Mouse (Mus musculus) gastrocnemius, adult 8-10 months (tissue): Measurements from ENCODE around the gene Ptpn3. TPM values are rescaled to one million over a fixed set of nuclear protein-coding genes. Genes with fewer than 3 reads are reported as not detected.

Source experiments
- DNase-seq, 2 experiments: peaks; one replicate each; pipeline ENCODE4 v3.0.0; 2022; ENCODE audit warnings: low spot score in 2 of 2
- total RNA-seq, 4 experiments: library from RNA; stranded (reverse); gene quantifications; 2 replicates each; pipeline ENCODE4 v1.2.4; 2022

Gene Ptpn3
- total RNA-seq, 4 experiments from 2014 or later = 30.8 to 43.4 (median 37.4) TPM

- DNase-seq = no peak
Measured at GRCm38 (mm10) chr4:57266389-57266788, 35.2 kb downstream of the Ptpn3 start.

- no peak for DNase-seq
Measured at GRCm38 (mm10) chr4:57263695-57264094, 37.9 kb downstream of the Ptpn3 start.

DNA sequence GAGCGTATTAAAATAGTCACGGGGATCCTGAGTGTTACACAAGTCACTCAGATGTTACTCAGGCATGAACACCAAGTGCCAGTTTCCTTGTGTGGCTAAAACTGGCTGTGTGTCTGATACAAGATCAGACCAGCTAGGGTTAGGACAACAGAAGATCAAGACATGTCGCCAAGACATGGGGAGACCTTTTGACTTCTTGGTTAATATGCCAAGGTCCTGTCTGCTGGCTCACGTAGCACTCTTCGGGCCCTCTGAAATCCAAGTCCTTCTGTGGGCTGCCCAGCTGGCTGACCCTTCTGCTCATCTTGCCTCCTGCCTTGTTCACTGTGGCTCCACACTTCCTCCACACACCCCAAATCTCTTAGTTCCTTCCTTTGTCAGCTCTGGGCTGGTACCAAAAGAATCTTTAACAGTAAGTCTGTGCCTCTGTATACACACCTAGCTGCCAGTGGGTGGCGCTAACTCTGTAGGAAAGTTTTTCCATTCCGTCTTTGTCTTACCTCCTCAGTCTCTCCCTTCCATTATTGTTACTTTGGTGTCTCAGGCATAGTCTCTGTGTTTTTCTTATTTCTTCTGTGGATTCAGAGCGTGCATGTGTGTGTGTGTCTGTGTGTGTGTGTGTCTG is 38.5 kb downstream of the Ptpn3 start:
- DNase-seq = peak in 1 of 2 experiments; percentile 67

DNA sequence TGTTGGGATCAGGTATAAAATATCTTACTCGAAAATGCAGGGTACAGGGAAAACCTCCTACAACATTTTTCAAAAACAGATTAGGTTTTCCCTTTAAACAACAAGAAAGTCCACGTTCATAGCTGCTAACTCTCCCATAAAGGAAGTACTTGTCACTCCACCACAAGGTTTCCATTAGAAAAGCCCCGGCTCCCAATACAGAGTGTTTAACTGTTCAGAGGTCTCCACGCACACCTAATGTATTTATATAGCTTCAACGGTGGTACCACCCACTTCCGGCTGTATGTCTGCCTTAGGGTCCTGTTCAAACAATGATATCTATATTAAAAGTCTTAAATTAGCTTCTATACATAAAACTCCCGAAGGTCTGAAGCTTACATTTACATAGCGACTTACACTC is 39.2 kb downstream of the Ptpn3 start:
- DNase-seq = no peak

GRCm38 (mm10) chr4:57261813-57262212 is 39.8 kb downstream of the Ptpn3 start:
- DNase-seq = no peak

DNA sequence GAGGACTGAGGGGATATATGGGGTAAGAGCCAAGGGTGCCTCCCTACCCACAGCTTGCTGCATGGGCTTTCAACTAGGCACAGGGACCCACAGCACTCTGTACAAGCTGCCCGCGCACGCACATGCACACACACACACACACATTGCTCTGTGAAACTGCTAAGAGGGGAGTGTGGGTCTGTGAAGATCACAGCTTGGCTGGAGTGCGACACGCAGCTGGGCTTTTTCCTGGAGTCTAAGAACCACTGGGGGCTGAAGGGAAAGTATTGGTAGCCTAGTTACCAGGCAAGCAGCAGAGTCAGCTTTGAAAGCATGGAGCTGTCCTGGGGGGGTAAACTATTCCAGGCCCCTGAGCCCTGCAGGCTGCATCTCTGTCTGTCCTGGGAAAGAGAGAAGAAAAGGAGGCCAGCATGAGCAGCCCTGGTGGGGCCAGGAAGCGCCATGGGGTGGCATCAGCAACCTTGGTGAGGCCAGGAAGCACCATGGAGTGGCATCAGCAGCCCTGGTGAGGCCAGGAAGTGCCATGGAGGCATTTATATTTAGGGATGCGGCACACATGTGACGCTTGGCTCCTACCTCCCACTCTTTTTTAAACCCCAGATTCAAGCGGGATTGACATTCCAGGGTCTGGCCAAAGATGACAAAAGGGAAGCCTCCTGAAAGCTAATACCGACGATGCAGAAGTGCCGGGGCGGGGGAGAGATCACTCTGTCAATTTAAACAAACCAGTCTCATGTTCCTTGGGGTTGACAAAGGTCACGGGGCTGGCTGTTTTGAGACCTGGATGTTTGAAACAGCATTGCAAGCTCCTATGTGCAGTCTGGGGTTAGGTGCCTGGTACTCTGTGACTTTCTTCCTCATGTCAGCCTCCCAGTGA is 43.2 kb downstream of the Ptpn3 start:
- DNase-seq = no peak

GRCm38 (mm10) chr4:57257409-57257808 is 44.2 kb downstream of the Ptpn3 start:
- DNase-seq = no peak

DNA sequence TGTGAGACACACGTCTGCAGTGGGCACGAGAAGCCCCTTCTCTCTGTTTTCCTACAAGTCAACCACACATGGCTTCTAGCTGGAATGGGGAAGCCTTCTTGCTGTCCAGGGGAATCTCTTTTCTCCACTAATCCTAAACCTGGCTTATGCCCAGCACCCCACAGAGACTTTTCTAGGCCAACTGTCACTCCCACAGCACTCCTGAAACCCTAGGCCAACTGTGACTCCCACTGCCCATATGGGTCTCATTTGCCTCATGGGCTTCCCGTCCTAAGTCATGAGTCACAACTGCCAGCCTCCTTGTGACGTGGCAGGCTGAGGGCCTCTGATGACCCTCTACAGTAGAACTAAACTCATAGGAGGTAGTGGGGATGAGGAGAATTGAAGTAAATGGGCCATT is 44.9 kb downstream of the Ptpn3 start:
- DNase-seq = no peak

- peak in 1 of 2 experiments; percentile 32 for DNase-seq
Measured at GRCm38 (mm10) chr4:57254412-57254811, 47.2 kb downstream of the Ptpn3 start.

GRCm38 (mm10) chr4:57250636-57251035 is 51.0 kb downstream of the Ptpn3 start:
- DNase-seq = no peak

- DNase-seq = peak in 1 of 2 experiments; percentile 39
Measured at GRCm38 (mm10) chr4:57249108-57249507, 52.5 kb downstream of the Ptpn3 start.

DNA sequence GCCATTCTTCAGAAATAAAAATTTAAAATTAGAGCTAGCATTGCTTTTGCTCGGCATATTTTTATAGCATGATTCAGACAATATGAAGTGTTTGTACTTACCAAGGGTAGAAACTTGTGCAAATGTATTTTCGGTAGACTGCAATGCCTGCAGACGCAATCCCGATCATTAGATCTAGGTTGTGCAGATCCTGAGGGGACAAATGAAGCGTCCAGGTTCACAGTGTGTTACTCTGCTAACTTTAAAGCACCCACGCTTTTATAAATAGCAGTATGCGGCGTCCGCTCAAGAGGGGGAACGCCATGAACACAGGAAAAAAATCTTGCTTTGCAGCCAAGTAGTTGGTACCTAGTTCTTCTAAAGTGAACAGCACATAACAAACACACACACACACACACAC is 56.8 kb downstream of the Ptpn3 start:
- DNase-seq = no peak

DNA sequence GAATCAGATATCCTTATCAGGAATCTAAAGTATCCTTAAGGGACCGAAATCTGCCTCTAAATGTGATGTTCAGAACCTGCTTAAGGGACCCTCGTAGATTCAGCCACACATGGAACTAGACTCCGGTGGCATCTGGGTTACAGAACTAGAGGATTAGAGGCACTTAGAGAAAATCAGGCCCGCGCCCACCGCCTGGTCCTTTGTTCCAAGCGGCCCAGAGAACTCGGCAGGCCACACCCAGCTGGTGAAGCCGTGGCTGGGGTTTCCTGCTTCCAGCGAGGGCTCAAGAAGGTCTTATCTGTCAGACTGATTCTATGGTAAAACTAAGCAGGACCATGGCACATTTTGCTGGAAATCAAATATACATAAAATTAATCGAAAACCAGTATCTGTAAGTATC is 58.3 kb downstream of the Ptpn3 start:
- no peak for DNase-seq

- DNase-seq = peak; percentile 7 to 45
Measured at GRCm38 (mm10) chr4:57240934-57241333, 60.7 kb downstream of the Ptpn3 start.

- no peak for DNase-seq
Measured at GRCm38 (mm10) chr4:57240100-57240499, 61.5 kb downstream of the Ptpn3 start.

DNA sequence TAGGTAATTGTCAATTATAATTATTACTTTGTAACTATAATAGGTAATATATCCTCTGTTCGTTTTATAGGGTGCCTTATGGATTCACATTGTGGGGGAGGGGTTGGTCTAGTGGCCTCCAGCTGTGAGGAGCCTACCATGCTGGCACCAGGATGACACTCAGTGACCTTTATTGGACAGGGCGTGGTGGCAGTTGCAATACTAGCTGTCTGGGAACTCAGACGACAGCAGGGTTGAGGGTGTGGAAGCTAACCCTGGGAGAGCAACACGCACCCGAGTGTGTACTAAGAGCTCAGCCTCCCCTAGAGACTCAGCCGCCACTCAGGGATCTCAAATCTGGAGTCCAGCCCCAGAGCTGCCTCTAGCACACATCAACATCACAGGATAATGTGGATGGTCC is 62.5 kb downstream of the Ptpn3 start:
- DNase-seq = no peak

- no peak for DNase-seq
Measured at GRCm38 (mm10) chr4:57238118-57238517, 63.5 kb downstream of the Ptpn3 start.

GRCm38 (mm10) chr4:57236513-57236912 is 65.1 kb downstream of the Ptpn3 start:
- DNase-seq = no peak

- no peak for DNase-seq
Measured at GRCm38 (mm10) chr4:57235741-57236140, 65.9 kb downstream of the Ptpn3 start.

DNA sequence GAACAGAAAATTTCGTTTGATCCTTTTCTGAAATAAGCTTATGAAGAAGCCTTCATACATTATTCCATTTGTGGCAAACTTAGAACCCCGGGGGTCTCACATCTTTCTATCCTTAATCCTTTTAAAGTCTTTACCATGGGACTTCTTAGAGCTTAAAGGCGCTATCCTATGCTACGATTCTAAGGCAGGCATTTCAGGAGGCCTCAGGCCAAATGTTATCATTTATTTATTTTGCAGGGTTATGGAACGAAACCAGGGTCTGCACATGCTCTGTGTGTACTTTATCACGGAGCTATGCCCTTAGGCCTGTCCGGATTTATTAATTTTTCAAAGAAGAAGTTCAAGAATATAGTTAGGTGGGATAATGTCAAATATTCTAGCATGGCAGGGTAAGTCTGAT is 67.3 kb downstream of the Ptpn3 start:
- no peak for DNase-seq

- no peak for DNase-seq
Measured at GRCm38 (mm10) chr4:57232439-57232838, 69.2 kb downstream of the Ptpn3 start.

DNA sequence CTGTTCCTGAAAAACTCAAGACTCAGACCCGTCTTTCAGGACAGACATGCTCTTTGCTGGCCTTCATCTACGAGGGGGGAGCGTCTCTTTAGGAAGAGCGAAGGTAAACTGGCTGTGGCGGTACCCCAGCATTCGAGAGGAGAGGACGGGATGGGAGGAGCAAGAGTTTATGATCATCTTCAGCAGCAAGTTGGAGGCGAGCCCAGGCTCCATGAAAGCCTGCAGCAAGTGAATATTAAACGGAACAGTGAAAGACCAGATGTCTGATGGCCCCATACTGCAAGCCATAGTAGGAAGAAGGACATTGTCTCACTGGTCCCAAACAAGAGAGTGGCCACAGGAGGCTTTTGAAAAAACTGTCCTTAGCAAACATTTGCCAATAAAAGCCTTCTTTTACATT is 70.3 kb downstream of the Ptpn3 start:
- no peak for DNase-seq

GRCm38 (mm10) chr4:57230341-57230740 is 71.3 kb downstream of the Ptpn3 start:
- DNase-seq = no peak
